In genomic region chr12:69537675-69538361, GRCm38 (mm10) we compare ENCODE assay signal across 9 mouse cellular contexts. TPM values are rescaled to one million over a fixed set of nuclear protein-coding genes. Genes with fewer than 3 reads are reported as not detected.
DNase-seq lines count a peak whose midpoint lies in the region; ATAC-seq and TF ChIP-seq lines count a peak whose summit lies in the region.
"Had no signal": no experiment of that assay in that cellular context is flagged by ENCODE, and none has a peak within 500 bp of the region (broad histone marks: within the 10 kb centered on the region; RNA-seq: fewer than 3 reads in every experiment).

No protein-coding gene starts in this region.

- no peaks in the 10 kb centered on the region for H3K27me3 ChIP-seq in C2C12 (ENCODE audit: control insufficient read depth, insufficient read depth, insufficient read length)
- no peaks in the 10 kb centered on the region for H3K27me3 ChIP-seq in forebrain, embryonic 12.5 days
- no peaks in the 10 kb centered on the region for H3K27me3 ChIP-seq in heart, postnatal 0 days (ENCODE audit: control insufficient read depth, insufficient read depth, low read length)
- no peaks in the 10 kb centered on the region for H3K27me3 ChIP-seq in lung, embryonic 15.5 days
- no peaks in the 10 kb centered on the region for H3K27me3 ChIP-seq in neural tube, embryonic 15.5 days (replicated peaks)

- peak; percentile 52 for DNase-seq in T-cell, adult 2 months (ENCODE audit: low spot score)
- peak; percentile 94 for DNase-seq in heart, postnatal 0 days (ENCODE audit: low spot score)
- peak; percentile 51 for DNase-seq in kidney, postnatal 14 days
- DNase-seq in cerebellum, adult 11-12 months: no peak

- WGBS in forebrain, embryonic 12.5 days: 64% methylated on average over 19 of the region's 19 CpGs
- WGBS in heart, postnatal 0 days: 1% methylated on average over 19 of the region's 19 CpGs
- WGBS in lung, embryonic 15.5 days: 12% methylated on average over 19 of the region's 19 CpGs
- 62% methylated on average over 19 of the region's 19 CpGs for WGBS in neural tube, embryonic 15.5 days

- H3K4me2 ChIP-seq in forebrain, embryonic 12.5 days: peak overlapping the region; percentile 0; the same call in 1 of the 2 replicates
- H3K4me2 ChIP-seq in heart, postnatal 0 days (ENCODE audit: low read depth, low read length): peak overlapping the region; percentile 61
- peak overlapping the region; percentile 51 for H3K4me2 ChIP-seq in lung, embryonic 15.5 days
- H3K4me2 ChIP-seq in neural tube, embryonic 15.5 days: peak overlapping the region; percentile 32

- no peaks in the 10 kb centered on the region for H3K9me3 ChIP-seq in forebrain, embryonic 12.5 days
- H3K9me3 ChIP-seq in heart, postnatal 0 days (replicated peaks; ENCODE audit: control insufficient read depth, low read length): no peaks in the 10 kb centered on the region
- no peaks in the 10 kb centered on the region for H3K9me3 ChIP-seq in lung, embryonic 15.5 days
- no peaks in the 10 kb centered on the region for H3K9me3 ChIP-seq in neural tube, embryonic 15.5 days (replicated peaks)

- TF ChIP-seq CTCF in C2C12 (IDR thresholded peaks at IDR 0.05; ENCODE audit: control insufficient read depth, insufficient read depth, insufficient read length): no peak
- TF ChIP-seq CTCF in heart, postnatal 0 days (IDR thresholded peaks at IDR 0.05; ENCODE audit: low read depth): no peak

- no peak overlapping the region for H3K9ac ChIP-seq in forebrain, embryonic 12.5 days
- peak overlapping the region; percentile 52 for H3K9ac ChIP-seq in heart, postnatal 0 days (replicated peaks; ENCODE audit: low read depth, low read length)
- H3K9ac ChIP-seq in lung, embryonic 15.5 days: no peak overlapping the region
- no peak overlapping the region for H3K9ac ChIP-seq in neural tube, embryonic 15.5 days (replicated peaks)

- H3ac ChIP-seq in C2C12 (ENCODE audit: control insufficient read depth, insufficient read length, low read depth): peak overlapping the region; percentile 44

- H3K79me3 ChIP-seq in C2C12 (ENCODE audit: low read depth): no peaks in the 10 kb centered on the region

- H3K27ac ChIP-seq in forebrain, embryonic 12.5 days: peak overlapping the region; percentile 71; the same call in 1 of the 2 replicates
- peak overlapping the region; percentile 89 for H3K27ac ChIP-seq in heart, postnatal 0 days (ENCODE audit: low read depth)
- peak overlapping the region; percentile 92 for H3K27ac ChIP-seq in lung, embryonic 15.5 days
- H3K27ac ChIP-seq in neural tube, embryonic 15.5 days (replicated peaks): peak overlapping the region; percentile 78

- no peaks in the 10 kb centered on the region for H3K36me3 ChIP-seq in C2C12 (ENCODE audit: control insufficient read depth, insufficient read depth)
- no peaks in the 10 kb centered on the region for H3K36me3 ChIP-seq in forebrain, embryonic 12.5 days (replicated peaks)
- no peaks in the 10 kb centered on the region for H3K36me3 ChIP-seq in heart, postnatal 0 days (replicated peaks; ENCODE audit: control insufficient read depth, insufficient read depth, low read length)
- no peaks in the 10 kb centered on the region for H3K36me3 ChIP-seq in lung, embryonic 15.5 days
- H3K36me3 ChIP-seq in neural tube, embryonic 15.5 days: no peaks in the 10 kb centered on the region

- ATAC-seq in forebrain, embryonic 12.5 days (ENCODE audit: low FRiP score): no peak
- peak; percentile 87 for ATAC-seq in heart, postnatal 0 days (ENCODE audit: insufficient read depth, low read depth)
- 0 out of 2 replicates have a peak, but pooled peaks have one; percentile 36 for ATAC-seq in lung, embryonic 15.5 days (ENCODE audit: borderline replicate concordance, extremely low read depth, low FRiP score, low TSS enrichment)
- ATAC-seq in neural tube, embryonic 15.5 days (ENCODE audit: low FRiP score): no peak

- peak overlapping the region; percentile 16 for H3K4me3 ChIP-seq in C2C12 (ENCODE audit: insufficient read depth, poor library complexity, severe bottlenecking)
- H3K4me3 ChIP-seq in forebrain, embryonic 12.5 days (replicated peaks): no peak overlapping the region
- peak overlapping the region; percentile 29 for H3K4me3 ChIP-seq in heart, postnatal 0 days (ENCODE audit: low read depth, low read length)
- H3K4me3 ChIP-seq in lung, embryonic 15.5 days: peak overlapping the region; percentile 7
- no peak overlapping the region for H3K4me3 ChIP-seq in neural tube, embryonic 15.5 days (replicated peaks)
- H3K4me3 ChIP-seq: erythroblast, embryonic 14.5 days had no signal

- no peaks in the 10 kb centered on the region for H3K79me2 ChIP-seq in C2C12 (ENCODE audit: control insufficient read depth, insufficient read depth)

- H3K4me1 ChIP-seq in forebrain, embryonic 12.5 days: peaks cover 30% of the 10 kb centered on the region
- H3K4me1 ChIP-seq in heart, postnatal 0 days (ENCODE audit: control insufficient read depth, insufficient read depth): peaks cover 22% of the 10 kb centered on the region
- H3K4me1 ChIP-seq in lung, embryonic 15.5 days: peaks cover 32% of the 10 kb centered on the region
- peaks cover 37% of the 10 kb centered on the region for H3K4me1 ChIP-seq in neural tube, embryonic 15.5 days

- no peak; the same call in 1 of the 2 replicates for TF ChIP-seq EP300 in heart, postnatal 0 days (IDR thresholded peaks at IDR 0.05; ENCODE audit: low read depth)

TF ChIP-seq in C2C12, 6 proteins besides CTCF, POLR2A, EP300 and RAD21:
- TF ChIP-seq USF1 (IDR thresholded peaks at IDR 0.05; ENCODE audit: low read depth) (no peak), FOSL1 (IDR thresholded peaks at IDR 0.05; ENCODE audit: insufficient read depth, low read length, poor library complexity, severe bottlenecking) (peak; percentile 29), MAX (IDR thresholded peaks at IDR 0.05) (no peak)

RNA-seq across cellular contexts. Expression of gene Vcpkmt, which starts 45.0 kb away (rescaled TPM):
- 26.7 TPM for polyA plus RNA-seq in C2C12 (2012; fragmentation: generic; extraction: Trizol)
- polyA plus RNA-seq in forebrain, embryonic 12.5 days (2016; fragmentation: Nextera tagmentation; extraction: Ambion mirVana): 24.1 and 29.1 TPM in 2 replicates
- 2.2 and 9.2 TPM in 2 replicates for total RNA-seq in heart, postnatal 0 days (2014; rRNA removed; ENCODE audit: low replicate concordance)
- polyA plus RNA-seq in heart, postnatal 0 days (2015; fragmentation: Nextera tagmentation; extraction: Ambion mirVana): 9.6 and 10.6 TPM in 2 replicates
- 23.4 and 24.3 TPM in 2 replicates for polyA plus RNA-seq in lung, embryonic 15.5 days (2015; fragmentation: Nextera tagmentation; extraction: Ambion mirVana)
- 28.8 and 30.5 TPM in 2 replicates for polyA plus RNA-seq in neural tube, embryonic 15.5 days (2015; fragmentation: Nextera tagmentation; extraction: Ambion mirVana)

Comparison
In these comparisons a context has a peak if more than half of its experiments do, and no peak if none do; other contexts are left out.
1. H3K4me3 ChIP-seq: peak in C2C12 (single experiment), heart, postnatal 0 days (single experiment) and lung, embryonic 15.5 days (single experiment); none in forebrain, embryonic 12.5 days (single experiment) and neural tube, embryonic 15.5 days (single experiment).
2. ATAC-seq: peak in heart, postnatal 0 days (single experiment) and lung, embryonic 15.5 days (single experiment); none in forebrain, embryonic 12.5 days (single experiment) and neural tube, embryonic 15.5 days (single experiment).
3. H3K4me2 ChIP-seq: peak in every context shown above with its lines; median percentile 61 in heart, postnatal 0 days; 51 in lung, embryonic 15.5 days; 32 in neural tube, embryonic 15.5 days; 0 in forebrain, embryonic 12.5 days.
4. Peak in every context shown above with its lines, with median percentiles within 50 percentile points of each other: H3K27ac ChIP-seq.